ENCODE assay signal across 26 mouse cellular contexts in the genomic region with DNA sequence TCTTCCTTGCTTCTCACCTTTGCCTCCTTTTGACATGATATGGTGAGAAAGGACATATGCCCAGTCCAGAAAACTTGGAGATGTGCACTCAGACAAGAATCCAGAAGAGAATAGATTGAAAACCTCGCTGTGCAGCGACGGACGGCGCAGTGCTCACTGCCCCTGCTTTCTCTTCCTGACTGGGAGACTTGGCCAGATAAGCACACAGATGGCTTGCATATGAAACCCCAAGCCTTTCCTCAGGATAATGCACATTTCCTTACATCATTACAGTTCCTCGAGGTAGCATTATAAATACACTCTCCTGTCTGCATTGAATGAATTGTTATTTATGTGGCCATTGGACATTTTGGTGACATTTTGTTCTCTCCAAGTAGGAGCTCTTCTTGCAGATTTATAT. TPM values are rescaled to one million over a fixed set of nuclear protein-coding genes. Genes with fewer than 3 reads are reported as not detected.
"Had no signal": no experiment of that assay in that cellular context is flagged by ENCODE, and none has a peak within 500 bp of the region (broad histone marks: within the 10 kb centered on the region; RNA-seq: fewer than 3 reads in every experiment).

No protein-coding gene starts in this region.

- H3K9me3 ChIP-seq: intestine, embryonic 15.5 days; limb, embryonic 10.5 days; liver, embryonic 13.5 days had no signal

- H3K27me3 ChIP-seq: hindbrain, embryonic 12.5 days; intestine, embryonic 15.5 days; limb, embryonic 12.5 days; liver, embryonic 13.5 days had no signal

- H3K36me3 ChIP-seq: hindbrain, embryonic 10.5 days; hindbrain, embryonic 12.5 days; intestine, embryonic 15.5 days; limb, embryonic 10.5 days; limb, embryonic 12.5 days; liver, embryonic 13.5 days had no signal

- ATAC-seq: hindbrain, embryonic 16.5 days; inflammation-experienced regulatory T-cells, adult 6 months; intestine, embryonic 15.5 days; intestine, postnatal 0 days had no signal

- H3K27ac ChIP-seq: gastrocnemius, adult 2 months; hindbrain, embryonic 10.5 days; hindbrain, embryonic 12.5 days; hindbrain, embryonic 14.5 days; intestine, embryonic 15.5 days; layer of hippocampus, adult 2 months; left cerebral cortex, adult 2 months; limb, embryonic 10.5 days; limb, embryonic 12.5 days; liver, embryonic 13.5 days had no signal

- H3K9ac ChIP-seq: hindbrain, embryonic 12.5 days; hindbrain, embryonic 14.5 days; intestine, embryonic 15.5 days; limb, embryonic 12.5 days; liver, embryonic 13.5 days had no signal

- H3K4me1 ChIP-seq: hindbrain, embryonic 10.5 days; hindbrain, embryonic 12.5 days; intestine, embryonic 15.5 days; limb, embryonic 10.5 days; limb, embryonic 12.5 days had no signal

- H3K4me2 ChIP-seq: heart, embryonic 11.5 days; hindbrain, embryonic 12.5 days; hindbrain, embryonic 14.5 days; intestine, embryonic 15.5 days; limb, embryonic 12.5 days; liver, embryonic 11.5 days; liver, embryonic 13.5 days had no signal

- DNase-seq: gastrocnemius, adult 2 months; gastrocnemius, postnatal 10 days; gastrocnemius, postnatal 25 days; heart, postnatal 10 days; heart, postnatal 4 days; kidney, adult 18-20 months; kidney, adult 8-10 months; kidney, postnatal 10 days; kidney, postnatal 25 days; kidney, postnatal 4 days; liver; liver, embryonic 13.5 days had no signal

- H3K4me3 ChIP-seq: gastrocnemius, adult 2 months; hindbrain, embryonic 10.5 days; hindbrain, embryonic 12.5 days; intestine, embryonic 15.5 days; layer of hippocampus, adult 2 months; left cerebral cortex, adult 2 months; limb, embryonic 10.5 days; limb, embryonic 12.5 days; liver, embryonic 13.5 days had no signal

RNA-seq across cellular contexts. Expression of gene Chst1, which starts 28.9 kb away (rescaled TPM):
- total RNA-seq: granulocyte monocyte progenitor cell, adult 5-6 weeks had no signal
- polyA plus RNA-seq: inflammation-experienced regulatory T-cells, adult 6 months had no signal
